Mouse (Mus musculus) CH12.LX (cell line): ENCODE data around the gene Asphd2.

ENCODE experiments used
- CHD1 ChIP-seq: IDR thresholded peaks from 2 replicates; pipeline ENCODE4 v1.6.1; 2012; ENCODE audit warnings: low read depth, low read length, improper control_type of control experiment, inconsistent platforms
- CTCF ChIP-seq, 2 experiments: IDR thresholded peaks in 1 of 2; conservative IDR thresholded peaks in 1 of 2; 2 replicates each; pipeline ENCODE4 v1.5.1; 2011 to 2012; ENCODE audit warnings: low read depth in 2 of 2, low read length in 2 of 2, improper control_type of control experiment in 1 of 2, inconsistent platforms in 1 of 2, mild to moderate bottlenecking in 1 of 2, moderate library complexity in 1 of 2
- EP300 ChIP-seq: IDR thresholded peaks from 2 replicates; pipeline ENCODE4 v1.6.1; 2011; ENCODE audit warnings: low read length, improper control_type of control experiment
- ETS1 ChIP-seq: conservative IDR thresholded peaks from 2 replicates; pipeline ENCODE4 v1.6.1; 2012; ENCODE audit warnings: low read depth, mild to moderate bottlenecking, inconsistent platforms, low read length, improper control_type of control experiment, moderate library complexity
- GABPA ChIP-seq: IDR thresholded peaks from 2 replicates; pipeline ENCODE4 v1.6.1; 2012; ENCODE audit warnings: low read depth, low read length, improper control_type of control experiment, inconsistent platforms; ENCODE audit not compliant: insufficient replicate concordance
- JUND ChIP-seq: conservative IDR thresholded peaks from 2 replicates; pipeline ENCODE4 v1.6.1; 2011; ENCODE audit warnings: low read depth, low read length, improper control_type of control experiment
- MAFK ChIP-seq: IDR thresholded peaks from 2 replicates; pipeline ENCODE4 v1.6.1; 2011; ENCODE audit warnings: low read length, improper control_type of control experiment; ENCODE audit not compliant: insufficient replicate concordance
- NRF1 ChIP-seq: IDR thresholded peaks from 2 replicates; pipeline ENCODE4 v1.6.1; 2014; ENCODE audit warnings: low read depth, mild to moderate bottlenecking, inconsistent platforms, low read length, improper control_type of control experiment, moderate library complexity
- POLR2A ChIP-seq: IDR thresholded peaks from 2 replicates; pipeline ENCODE4 v1.6.1; 2011; ENCODE audit warnings: low read depth, mild to moderate bottlenecking, improper control_type of control experiment, low read length
- RAD21 ChIP-seq: IDR thresholded peaks from 2 replicates; pipeline ENCODE4 v1.6.1; 2011; ENCODE audit warnings: low read depth, mild to moderate bottlenecking, low read length, improper control_type of control experiment, moderate library complexity
- SIN3A ChIP-seq: IDR thresholded peaks from 2 replicates; pipeline ENCODE4 v1.6.1; 2012; ENCODE audit warnings: low read length, improper control_type of control experiment, inconsistent platforms
- USF1 ChIP-seq: IDR thresholded peaks from 2 replicates; pipeline ENCODE4 v1.6.1; 2014; ENCODE audit warnings: low read depth, mild to moderate bottlenecking, inconsistent platforms, low read length, improper control_type of control experiment

DNA sequence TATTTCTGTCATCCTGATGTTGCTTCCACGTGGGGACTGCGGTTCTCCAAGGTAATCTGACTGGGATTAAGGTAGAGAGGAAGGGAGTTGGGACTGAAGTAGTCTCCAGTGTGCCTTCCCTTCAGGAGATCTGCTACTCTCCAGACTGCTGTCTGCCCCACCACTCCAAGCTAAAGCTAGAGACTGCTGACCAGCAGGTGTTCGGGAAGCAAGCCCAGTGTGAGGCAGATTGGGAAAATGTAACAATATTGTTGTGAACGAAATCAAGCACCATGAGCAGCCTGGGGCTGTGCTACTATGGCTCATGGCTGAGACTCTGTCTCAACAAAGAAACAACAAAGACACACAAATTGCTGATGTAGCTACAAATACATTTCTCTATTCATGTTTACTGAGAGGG lies 23.4 kb upstream of the Asphd2 start:
- TF ChIP-seq JUND: no peak
- no peak for TF ChIP-seq EP300
- no peak for TF ChIP-seq ETS1
- TF ChIP-seq POLR2A: no peak
- TF ChIP-seq CTCF (conservative IDR thresholded peaks at IDR 0.05 in 1 of 2, IDR thresholded peaks at IDR 0.05 in 1 of 2; ENCODE audit: low read depth in 2 of 2, low read length in 2 of 2): no peak
- no peak for TF ChIP-seq RAD21
- TF ChIP-seq GABPA: no peak
- TF ChIP-seq MAFK: no peak
- TF ChIP-seq USF1: no peak
- TF ChIP-seq NRF1: no peak
- TF ChIP-seq SIN3A: no peak
- no peak for TF ChIP-seq CHD1
